Mouse (Mus musculus) liver, adult 2 months (tissue): ENCODE measurements around the gene Hdac6. TPM values are rescaled to one million over a fixed set of nuclear protein-coding genes. Genes with fewer than 3 reads are reported as not detected.
"Not testable (repeated sequence)": the region's sequence is repeated elsewhere in the genome, so short reads cannot be mapped to it uniquely, and the experiment has no call there.

Source experiments
- DNase-seq: peaks from one replicate; pipeline ENCODE4 v3.0.0-alpha.2; 2011; ENCODE audit warnings: low read depth, low spot score; ENCODE audit errors: extremely low read depth
- H3K27ac ChIP-seq: fragments of 200-500 bp; replicated peaks from 2 replicates; pipeline ENCODE4 v1.5.1; 2012; ENCODE audit warnings: low read depth, mild to moderate bottlenecking, control low read depth, inconsistent platforms, low read length; ENCODE audit not compliant: insufficient read depth
- H3K27me3 ChIP-seq: fragments of 200-500 bp; 2 replicates; pipeline ENCODE4 v1.6.1; 2012; ENCODE audit warnings: mild to moderate bottlenecking, moderate library complexity, low read length, inconsistent platforms; ENCODE audit not compliant: control insufficient read depth, insufficient read depth
- H3K36me3 ChIP-seq: fragments of 200-500 bp; 2 replicates; pipeline ENCODE4 v1.6.1; 2012; ENCODE audit warnings: low read length, inconsistent platforms; ENCODE audit not compliant: control insufficient read depth, insufficient read depth
- H3K4me1 ChIP-seq: fragments of 200-500 bp; 2 replicates; pipeline ENCODE4 v1.6.1; 2011; ENCODE audit warnings: low read length; ENCODE audit not compliant: control insufficient read depth, insufficient read depth
- H3K4me3 ChIP-seq: fragments of 200-500 bp; 2 replicates; pipeline ENCODE4 v1.5.1; 2011; ENCODE audit warnings: low read depth, mild to moderate bottlenecking, control low read depth, low read length, moderate library complexity; ENCODE audit not compliant: insufficient read depth
- H3K79me2 ChIP-seq: fragments of 200-500 bp; 2 replicates; pipeline ENCODE4 v1.6.1; 2012; ENCODE audit warnings: inconsistent platforms, mild to moderate bottlenecking, low read length, moderate library complexity; ENCODE audit not compliant: control insufficient read depth, insufficient read depth
- H3K9ac ChIP-seq: fragments of 200-500 bp; 2 replicates; pipeline ENCODE4 v1.6.1; 2012; ENCODE audit warnings: low read depth, mild to moderate bottlenecking, control low read depth, inconsistent platforms, low read length
- CTCF ChIP-seq: fragments of 200-500 bp; IDR thresholded peaks from 2 replicates; pipeline ENCODE4 v1.5.1; 2011; ENCODE audit warnings: low read depth, low read length, control low read depth
- POLR2A ChIP-seq: fragments of 200-500 bp; IDR thresholded peaks from 2 replicates; pipeline ENCODE4 v1.6.1; 2011; ENCODE audit warnings: low read length, control low read depth; ENCODE audit not compliant: insufficient read depth; ENCODE audit errors: extremely low read depth
- WGBS: fragments of 180-500 bp; shearing (Covaris S2); methylation state at CpG from one replicate; pipeline ENCODE4 v1.1.7; 2018; 5-methylcytosine and 5-hydroxymethylcytosine counted together
- polyA plus RNA-seq: library from polyadenylated mRNA; depleted of rRNA; stranded (reverse); fragments of >200 nt; gene quantifications from 2 replicates; pipeline ENCODE4 v1.2.3, GENCODE M21; 2012
- total RNA-seq: library from RNA; depleted of rRNA; stranded (reverse); fragments of >200 nt; gene quantifications from 2 replicates; pipeline ENCODE4 v1.2.3, GENCODE M21; 2014

The Hdac6 gene
- total and polyA plus RNA-seq, 2 experiments = 9.8 to 19.8 TPM

DNA sequence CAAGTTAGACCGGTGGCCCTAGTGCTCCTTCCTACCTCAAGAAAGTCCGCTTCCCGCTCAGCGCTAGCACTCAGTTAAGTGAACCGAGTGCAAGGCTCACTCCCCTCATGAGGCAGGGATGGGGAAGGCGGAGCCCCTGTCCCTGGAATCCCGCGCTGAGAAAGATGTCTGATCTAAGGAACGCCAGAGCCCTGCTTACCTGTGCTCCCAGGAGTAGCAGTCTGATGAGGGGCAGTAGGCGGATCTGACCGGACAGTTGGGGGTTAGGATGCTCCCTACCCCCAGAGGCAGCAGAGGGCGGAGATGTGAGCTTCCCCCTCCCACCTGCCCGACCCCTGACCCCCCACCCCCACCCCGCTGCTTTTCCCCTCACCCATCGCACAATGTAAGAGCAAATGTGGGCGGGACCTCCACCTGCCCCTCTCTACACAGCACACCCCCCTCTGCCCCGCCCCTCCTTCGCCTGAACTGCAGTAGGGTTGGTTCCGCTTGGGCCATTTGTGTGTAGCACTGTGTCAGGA, 19.4 kb downstream of the Hdac6 start, which contains the start of gene Eras:
Gene Eras, minus strand, starts transcription at position 338 of the 521 bp plus-strand sequence.
- TF ChIP-seq POLR2A (no peak), CTCF (no peak)
- 26% methylated on average over 19 of the region's 19 CpGs for WGBS
- Histone ChIP-seq H3K79me2 (no peaks in the 10 kb centered on the region), H3K4me3 (no peak within 1 kb of the TSS), H3K27me3 (0 out of 2 replicates have a peak, but pooled peaks cover 2% of the 10 kb centered on the region), H3K27ac (no peak within 1 kb of the TSS), H3K9ac (no peak within 1 kb of the TSS), H3K4me1 (no peaks in the 10 kb centered on the region), H3K36me3 (no peaks in the 10 kb centered on the region; the same call in 1 of the 2 replicates)
- DNase-seq = no peak

DNA sequence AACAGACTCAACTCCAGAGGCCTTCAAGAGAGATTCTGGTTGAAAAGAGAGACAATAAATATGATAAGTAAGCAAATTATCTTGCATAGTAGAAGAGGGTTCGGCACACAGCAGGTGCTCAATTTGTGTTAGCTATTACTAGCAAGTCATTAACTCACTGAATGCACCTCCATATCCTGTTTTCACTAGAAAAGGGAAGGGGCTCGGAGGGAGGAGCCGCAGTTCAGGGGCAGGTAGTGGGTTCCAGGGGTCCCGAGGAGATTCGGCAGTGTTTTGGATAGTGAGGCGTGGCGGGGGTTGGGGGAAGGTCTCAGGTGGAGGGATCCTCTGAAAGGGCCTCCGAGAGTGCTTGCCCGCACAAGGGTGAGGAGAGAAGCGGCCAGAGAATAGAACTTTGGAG, 20.6 kb downstream of the Hdac6 start:
- H3K27me3 ChIP-seq = peaks cover 10% of the 10 kb centered on the region
- H3K27ac ChIP-seq = no peak overlapping the region
- H3K4me1 ChIP-seq = no peaks in the 10 kb centered on the region
- no peak overlapping the region for H3K4me3 ChIP-seq
- no peak for TF ChIP-seq POLR2A
- no peak for TF ChIP-seq CTCF
- WGBS = 37% methylated on average over 10 of the region's 10 CpGs
- H3K9ac ChIP-seq = no peak overlapping the region
- H3K36me3 ChIP-seq = no peaks in the 10 kb centered on the region; the same call in 1 of the 2 replicates
- no peaks in the 10 kb centered on the region for H3K79me2 ChIP-seq
- no peak for DNase-seq

GRCm38 (mm10) chrX:7926266-7926665, 21.4 kb downstream of the Hdac6 start:
- no peaks in the 10 kb centered on the region for H3K79me2 ChIP-seq
- no peaks in the 10 kb centered on the region for H3K4me1 ChIP-seq
- peaks cover 13% of the 10 kb centered on the region for H3K27me3 ChIP-seq
- 85% methylated on average over 6 of the region's 6 CpGs for WGBS
- H3K4me3 ChIP-seq = no peak overlapping the region
- TF ChIP-seq CTCF = no peak
- no peak for TF ChIP-seq POLR2A
- H3K9ac ChIP-seq = no peak overlapping the region
- no peak overlapping the region for H3K27ac ChIP-seq
- no peak for DNase-seq
- H3K36me3 ChIP-seq = no peaks in the 10 kb centered on the region

DNA sequence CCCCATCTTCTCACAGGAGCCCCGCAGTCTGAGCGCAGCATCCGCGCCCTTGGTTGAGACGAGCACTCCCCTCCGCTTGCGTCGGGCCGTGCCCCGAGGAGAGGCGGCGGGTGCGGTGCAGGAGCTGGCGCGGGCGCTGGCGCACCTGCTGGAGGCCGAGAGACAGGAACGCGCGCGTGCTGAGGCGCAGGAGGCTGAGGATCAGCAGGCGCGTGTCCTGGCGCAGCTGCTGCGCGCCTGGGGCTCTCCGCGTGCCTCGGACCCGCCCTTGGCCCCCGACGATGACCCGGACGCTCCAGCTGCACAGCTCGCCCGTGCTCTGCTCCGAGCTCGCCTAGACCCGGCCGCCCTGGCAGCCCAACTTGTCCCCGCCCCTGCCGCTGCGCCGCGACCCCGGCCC, 25.7 kb downstream of the Hdac6 start:
- DNase-seq = no peak
- Histone ChIP-seq H3K27me3 (peaks cover 13% of the 10 kb centered on the region), H3K4me3 (no peak overlapping the region)

DNA sequence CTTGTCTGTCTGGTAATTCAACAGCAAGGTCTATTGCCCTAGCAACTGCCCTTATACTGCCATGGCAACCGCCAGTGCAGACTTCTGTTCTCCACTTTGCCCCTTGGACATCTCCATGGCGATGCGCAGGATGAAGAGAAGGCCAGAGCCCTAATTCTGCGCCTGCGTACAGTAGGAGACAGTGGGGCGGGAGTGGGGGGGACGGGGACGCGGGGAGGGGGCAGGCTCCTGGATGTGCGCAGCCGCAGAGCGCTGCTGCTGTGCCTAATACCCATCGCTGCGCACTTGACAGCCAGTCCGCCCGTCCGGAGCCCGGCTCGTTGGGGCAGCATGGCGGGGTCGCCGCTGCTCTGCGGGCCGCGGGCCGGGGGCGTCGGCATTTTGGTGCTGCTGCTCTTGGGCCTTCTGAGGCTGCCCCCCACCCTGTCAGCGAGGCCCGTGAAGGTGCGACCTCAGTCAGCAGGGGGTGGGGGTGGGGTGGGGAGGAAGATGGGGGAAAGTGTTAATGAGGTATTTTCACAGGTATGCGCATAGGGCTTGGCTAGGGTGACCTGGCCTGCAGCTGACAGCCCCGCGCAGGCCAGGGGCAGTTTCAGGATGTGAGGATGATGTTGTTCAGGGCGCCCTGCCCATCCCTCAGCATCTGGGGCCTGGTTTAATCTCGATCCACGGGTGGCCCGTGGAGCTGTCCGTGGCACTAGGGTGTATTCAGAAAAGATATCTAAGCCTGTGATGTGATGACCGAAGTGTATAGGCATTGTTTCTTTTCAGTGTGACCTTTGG, 27.9 kb downstream of the Hdac6 start, which contains the start of gene Pcsk1n:
Gene Pcsk1n, plus strand, starts transcription at position 222 of the 783 bp plus-strand sequence.
- DNase-seq = no peak
- Histone ChIP-seq H3K79me2 (no peaks in the 10 kb centered on the region), H3K9ac (no peak within 1 kb of the TSS), H3K27me3 (peaks cover 13% of the 10 kb centered on the region), H3K36me3 (no peaks in the 10 kb centered on the region), H3K4me1 (no peaks in the 10 kb centered on the region), H3K4me3 (no peak within 1 kb of the TSS), H3K27ac (no peak within 1 kb of the TSS)
- TF ChIP-seq POLR2A (no peak), CTCF (no peak)
- 20% methylated on average over 27 of the region's 40 CpGs for WGBS

More for the DNA sequence above, 25.7 kb downstream of the Hdac6 start:
- Histone ChIP-seq H3K4me1 (no peaks in the 10 kb centered on the region), H3K27ac (no peak overlapping the region), H3K79me2 (no peaks in the 10 kb centered on the region), H3K9ac (no peak overlapping the region), H3K36me3 (no peaks in the 10 kb centered on the region)
- TF ChIP-seq CTCF = no peak
- TF ChIP-seq POLR2A = no peak
- WGBS = 1% methylated on average over 33 of the region's 48 CpGs

DNA sequence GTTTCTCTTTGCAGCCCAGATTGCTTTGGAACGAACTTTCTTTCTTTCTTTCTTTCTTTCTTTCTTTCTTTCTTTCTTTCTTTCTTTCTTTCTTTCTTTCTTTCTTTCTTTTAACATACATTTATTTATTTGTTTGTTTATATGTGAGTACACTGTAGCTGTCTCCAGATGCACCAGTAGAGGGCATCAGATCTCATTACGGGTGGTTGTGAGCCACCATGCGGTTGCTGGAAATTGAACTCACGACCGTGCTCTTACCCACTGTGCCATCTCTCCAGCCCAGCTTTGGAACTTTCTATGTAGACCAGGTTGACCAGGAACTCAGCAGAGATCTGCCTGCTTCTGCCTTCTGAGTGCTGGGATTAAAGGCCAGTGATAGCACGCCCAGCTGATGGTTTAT, 29.7 kb downstream of the Hdac6 start:
- H3K4me1 ChIP-seq, H3K79me2 ChIP-seq, H3K36me3 ChIP-seq, H3K9ac ChIP-seq, DNase-seq, H3K4me3 ChIP-seq, H3K27ac ChIP-seq: not testable (repeated sequence)
- WGBS = 73% methylated on average over 6 of the region's 6 CpGs
- peaks cover 11% of the 10 kb centered on the region for H3K27me3 ChIP-seq
